In genomic region chr9:65743809-65744170, GRCm38 (mm10) we compare ENCODE assay signal across 8 mouse cellular contexts.
DNase-seq lines count a peak whose midpoint lies in the region; ATAC-seq and TF ChIP-seq lines count a peak whose summit lies in the region.
"Had no signal": no experiment of that assay in that cellular context is flagged by ENCODE, and none has a peak within 500 bp of the region (broad histone marks: within the 10 kb centered on the region; RNA-seq: fewer than 3 reads in every experiment).

No protein-coding gene starts in this region.

- H3K9me3 ChIP-seq in forebrain, embryonic 14.5 days (replicated peaks; ENCODE audit: control insufficient read depth, low read length): no peaks in the 10 kb centered on the region
- no peaks in the 10 kb centered on the region for H3K9me3 ChIP-seq in hindbrain, embryonic 13.5 days
- no peaks in the 10 kb centered on the region for H3K9me3 ChIP-seq in neural tube, embryonic 12.5 days

- H3K4me3 ChIP-seq in layer of hippocampus, adult 2 months: no peak overlapping the region; the same call in 1 of the 2 replicates
- H3K4me3 ChIP-seq in forebrain, embryonic 14.5 days (ENCODE audit: low read depth, low read length): no peak overlapping the region
- no peak overlapping the region for H3K4me3 ChIP-seq in hindbrain, embryonic 13.5 days
- H3K4me3 ChIP-seq in neural tube, embryonic 12.5 days: no peak overlapping the region

- no peak for TF ChIP-seq CTCF in layer of hippocampus, adult 2 months (conservative IDR thresholded peaks at IDR 0.05)

- H3K27ac ChIP-seq in layer of hippocampus, adult 2 months: peak overlapping the region; percentile 87
- H3K27ac ChIP-seq in forebrain, embryonic 14.5 days (ENCODE audit: low read depth, low read length): peak overlapping the region; percentile 80
- peak overlapping the region; percentile 90 for H3K27ac ChIP-seq in hindbrain, embryonic 13.5 days
- peak overlapping the region; percentile 51; the same call in 1 of the 2 replicates for H3K27ac ChIP-seq in neural tube, embryonic 12.5 days

- H3K9ac ChIP-seq in forebrain, embryonic 14.5 days (ENCODE audit: low read length): no peak overlapping the region
- H3K9ac ChIP-seq in hindbrain, embryonic 13.5 days: 0 out of 2 replicates have a peak overlapping the region, but pooled peaks have one; percentile 2
- H3K9ac ChIP-seq in neural tube, embryonic 12.5 days: no peak overlapping the region

- no peaks in the 10 kb centered on the region for H3K27me3 ChIP-seq in forebrain, embryonic 14.5 days (replicated peaks; ENCODE audit: control insufficient read depth, insufficient read depth, low read length)
- H3K27me3 ChIP-seq in hindbrain, embryonic 13.5 days: no peaks in the 10 kb centered on the region
- H3K27me3 ChIP-seq in neural tube, embryonic 12.5 days (replicated peaks): no peaks in the 10 kb centered on the region

- no peak for DNase-seq in layer of hippocampus, adult 2 months (ENCODE audit: low spot score in 2 of 2)
- DNase-seq in layer of hippocampus, adult 11-12 months (ENCODE audit: low spot score): no peak
- no peak for DNase-seq in forebrain, embryonic 14.5 days (ENCODE audit: low spot score)
- DNase-seq in gastrocnemius, postnatal 4 days (ENCODE audit: low spot score in 2 of 2): no peak
- no peak for DNase-seq in layer of hippocampus, adult 18-20 months (ENCODE audit: low spot score in 2 of 2)
- DNase-seq: thymus, postnatal 14 days had no signal

- ATAC-seq in forebrain, embryonic 14.5 days: peak; percentile 56
- ATAC-seq in hindbrain, embryonic 13.5 days (ENCODE audit: low FRiP score): no peak; the same call in 1 of the 2 replicates
- ATAC-seq in neural tube, embryonic 12.5 days (ENCODE audit: low FRiP score, low read depth): no peak

- H3K4me1 ChIP-seq in forebrain, embryonic 14.5 days (ENCODE audit: control insufficient read depth, insufficient read depth, low read length): peaks cover 38% of the 10 kb centered on the region
- peaks cover 49% of the 10 kb centered on the region for H3K4me1 ChIP-seq in hindbrain, embryonic 13.5 days (replicated peaks)
- peaks cover 35% of the 10 kb centered on the region for H3K4me1 ChIP-seq in neural tube, embryonic 12.5 days

- peak overlapping the region; percentile 8; the same call in 1 of the 2 replicates for H3K4me2 ChIP-seq in forebrain, embryonic 14.5 days (ENCODE audit: low read length)
- peak overlapping the region; percentile 32 for H3K4me2 ChIP-seq in hindbrain, embryonic 13.5 days
- H3K4me2 ChIP-seq in neural tube, embryonic 12.5 days (replicated peaks): peak overlapping the region; percentile 22; the same call in 1 of the 2 replicates

- H3K36me3 ChIP-seq in forebrain, embryonic 14.5 days (ENCODE audit: control insufficient read depth, insufficient read depth, low read length): no peaks in the 10 kb centered on the region
- no peaks in the 10 kb centered on the region for H3K36me3 ChIP-seq in hindbrain, embryonic 13.5 days
- no peaks in the 10 kb centered on the region for H3K36me3 ChIP-seq in neural tube, embryonic 12.5 days
